In genomic region chr1:192852047-192852446, GRCm38 (mm10) we compare ENCODE assay signal across 10 mouse cellular contexts. TPM values are rescaled to one million over a fixed set of nuclear protein-coding genes. Genes with fewer than 3 reads are reported as not detected.
A peak's percentile ranks its signal among the peaks of the same experiment; 100 is the strongest.
DNase-seq lines count a peak whose midpoint lies in the region; ATAC-seq and TF ChIP-seq lines count a peak whose summit lies in the region.
"Had no signal": no experiment of that assay in that cellular context is flagged by ENCODE, and none has a peak within 500 bp of the region (broad histone marks: within the 10 kb centered on the region; RNA-seq: fewer than 3 reads in every experiment).

No protein-coding gene starts in this region.

- H3K4me1 ChIP-seq in kidney, postnatal 0 days (replicated peaks; ENCODE audit: insufficient read depth, low read length) = no peaks in the 10 kb centered on the region; the same call in 1 of the 2 replicates
- H3K4me1 ChIP-seq in forebrain, embryonic 11.5 days (replicated peaks; ENCODE audit: control insufficient read depth, insufficient read depth, low read length) = peaks cover 27% of the 10 kb centered on the region
- peaks cover 23% of the 10 kb centered on the region for H3K4me1 ChIP-seq in hindbrain, postnatal 0 days (ENCODE audit: insufficient read depth, low read length)
- H3K4me1 ChIP-seq in neural tube, embryonic 13.5 days (replicated peaks) = peaks cover 59% of the 10 kb centered on the region

- H3K9me3 ChIP-seq in kidney, postnatal 0 days (replicated peaks; ENCODE audit: low read length) = no peaks in the 10 kb centered on the region
- no peaks in the 10 kb centered on the region for H3K9me3 ChIP-seq in forebrain, embryonic 11.5 days (ENCODE audit: control insufficient read depth, low read length)
- H3K9me3 ChIP-seq in hindbrain, postnatal 0 days (ENCODE audit: low read length) = no peaks in the 10 kb centered on the region
- H3K9me3 ChIP-seq in neural tube, embryonic 13.5 days = no peaks in the 10 kb centered on the region

- H3K27ac ChIP-seq in kidney, postnatal 0 days = peak overlapping the region; percentile 10; the same call in 1 of the 2 replicates
- no peak overlapping the region for H3K27ac ChIP-seq in forebrain, embryonic 11.5 days (ENCODE audit: low read depth, low read length)
- peak overlapping the region; percentile 32; the same call in 1 of the 2 replicates for H3K27ac ChIP-seq in hindbrain, postnatal 0 days
- peak overlapping the region; percentile 64 for H3K27ac ChIP-seq in neural tube, embryonic 13.5 days (replicated peaks)
- H3K27ac ChIP-seq: liver, embryonic 14.5 days had no signal

- TF ChIP-seq CTCF in kidney, postnatal 0 days (IDR thresholded peaks at IDR 0.05; ENCODE audit: low read depth) = no peak
- TF ChIP-seq CTCF in hindbrain, postnatal 0 days (IDR thresholded peaks at IDR 0.05; ENCODE audit: low read depth) = no peak

- peak overlapping the region; percentile 99; the same call in 1 of the 2 replicates for H3K4me2 ChIP-seq in kidney, postnatal 0 days (ENCODE audit: low read length)
- no peak overlapping the region for H3K4me2 ChIP-seq in forebrain, embryonic 11.5 days (ENCODE audit: low read depth, low read length, severe bottlenecking)
- peak overlapping the region; percentile 29; the same call in 1 of the 2 replicates for H3K4me2 ChIP-seq in hindbrain, postnatal 0 days (ENCODE audit: low read depth, low read length)
- H3K4me2 ChIP-seq in neural tube, embryonic 13.5 days = peak overlapping the region; percentile 77

- no peak overlapping the region for H3K9ac ChIP-seq in kidney, postnatal 0 days (ENCODE audit: low read depth, low read length)
- peak overlapping the region; percentile 32 for H3K9ac ChIP-seq in forebrain, embryonic 11.5 days (ENCODE audit: low read length)
- peak overlapping the region; percentile 0; the same call in 1 of the 2 replicates for H3K9ac ChIP-seq in hindbrain, postnatal 0 days (replicated peaks; ENCODE audit: low read length)
- peak overlapping the region; percentile 94 for H3K9ac ChIP-seq in neural tube, embryonic 13.5 days
- H3K9ac ChIP-seq: liver, embryonic 14.5 days had no signal

- H3K4me3 ChIP-seq in kidney, postnatal 0 days (replicated peaks; ENCODE audit: low read depth, low read length) = no peak overlapping the region
- no peak overlapping the region for H3K4me3 ChIP-seq in forebrain, embryonic 11.5 days (ENCODE audit: low read depth, low read length)
- no peak overlapping the region for H3K4me3 ChIP-seq in hindbrain, postnatal 0 days (ENCODE audit: low read length)
- peak overlapping the region; percentile 83 for H3K4me3 ChIP-seq in neural tube, embryonic 13.5 days

- DNase-seq in kidney, postnatal 0 days (ENCODE audit: low spot score) = no peak
- DNase-seq in kidney, postnatal 25 days = no peak
- DNase-seq in forebrain, embryonic 11.5 days (ENCODE audit: low spot score) = no peak
- DNase-seq in hindbrain, postnatal 0 days (ENCODE audit: low spot score) = no peak
- DNase-seq in left cerebral cortex, adult 11 months (ENCODE audit: low spot score) = no peak
- DNase-seq in testis, postnatal 14 days (ENCODE audit: low spot score) = no peak

- H3K36me3 ChIP-seq in kidney, postnatal 0 days (ENCODE audit: insufficient read depth, low read length) = peaks cover 12% of the 10 kb centered on the region; the same call in 1 of the 2 replicates
- H3K36me3 ChIP-seq in forebrain, embryonic 11.5 days (ENCODE audit: control insufficient read depth, insufficient read depth, low read length) = no peaks in the 10 kb centered on the region
- peaks cover 12% of the 10 kb centered on the region for H3K36me3 ChIP-seq in hindbrain, postnatal 0 days (ENCODE audit: insufficient read depth, low read length)
- peaks cover 31% of the 10 kb centered on the region for H3K36me3 ChIP-seq in neural tube, embryonic 13.5 days

- no peak for ATAC-seq in kidney, postnatal 0 days (replicated peaks; ENCODE audit: low FRiP score, low read depth)
- no peak for ATAC-seq in forebrain, embryonic 11.5 days (replicated peaks; ENCODE audit: low FRiP score)
- no peak for ATAC-seq in hindbrain, postnatal 0 days
- ATAC-seq in neural tube, embryonic 13.5 days (ENCODE audit: low read depth) = no peak

- no peaks in the 10 kb centered on the region for H3K27me3 ChIP-seq in kidney, postnatal 0 days (ENCODE audit: insufficient read depth, low read length)
- H3K27me3 ChIP-seq in forebrain, embryonic 11.5 days (ENCODE audit: control insufficient read depth, insufficient read depth, low read length) = peaks cover 27% of the 10 kb centered on the region
- no peaks in the 10 kb centered on the region for H3K27me3 ChIP-seq in hindbrain, postnatal 0 days (ENCODE audit: insufficient read depth, low read length)
- H3K27me3 ChIP-seq in neural tube, embryonic 13.5 days = peaks cover 12% of the 10 kb centered on the region

RNA-seq across cellular contexts. Expression of gene Sertad4, which starts 3.5 kb away (rescaled TPM):
- polyA plus RNA-seq in kidney, postnatal 0 days (2015; fragmentation: Nextera tagmentation; extraction: Ambion mirVana) = 20.0 and 20.4 TPM in 2 replicates
- 17.2 and 17.3 TPM in 2 replicates for polyA plus RNA-seq in forebrain, embryonic 11.5 days (2014; fragmentation: Nextera tagmentation; extraction: Ambion mirVana)
- 5.3 and 5.4 TPM in 2 replicates for total RNA-seq in hindbrain, postnatal 0 days (2014; rRNA removed)
- 13.2 and 14.2 TPM in 2 replicates for polyA plus RNA-seq in hindbrain, postnatal 0 days (2015; fragmentation: Nextera tagmentation; extraction: Ambion mirVana)
- 27.8 and 30.3 TPM in 2 replicates for polyA plus RNA-seq in neural tube, embryonic 13.5 days (2015; fragmentation: Nextera tagmentation; extraction: Ambion mirVana)
- total RNA-seq: MEL; monocyte, adult 5-6 weeks had no signal
